Comparison of ENCODE assay signal across 17 mouse cellular contexts in the genomic region with DNA sequence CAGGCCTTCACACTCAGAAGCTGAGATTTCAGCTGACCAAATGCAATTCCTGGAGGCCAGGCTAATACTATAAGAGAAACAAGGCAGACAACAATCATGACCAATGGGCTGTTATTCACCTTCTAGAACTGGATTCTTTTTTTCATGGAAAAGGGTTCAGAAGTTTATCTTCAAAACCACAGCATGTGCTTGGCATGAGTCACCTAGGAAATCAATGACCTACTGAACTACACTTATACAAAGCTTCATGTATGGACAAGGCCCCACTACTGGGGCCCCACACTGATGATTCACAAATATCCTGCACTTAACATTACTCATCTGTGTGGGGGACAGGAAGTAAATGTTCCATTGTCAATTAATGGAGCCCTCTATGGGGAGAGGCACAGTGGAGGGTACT.
"Had no signal": no experiment of that assay in that cellular context is flagged by ENCODE, and none has a peak within 500 bp of the region (broad histone marks: within the 10 kb centered on the region; RNA-seq: fewer than 3 reads in every experiment).

No protein-coding gene starts in this region.

- H3K36me3 ChIP-seq: liver, embryonic 15.5 days; lung, embryonic 15.5 days; midbrain, embryonic 13.5 days; midbrain, embryonic 15.5 days; neural tube, embryonic 12.5 days had no signal

- DNase-seq: liver, postnatal 0 days; lung, adult 2 months; lung, postnatal 14 days; lung, postnatal 36 days; right cerebral cortex, adult 18-20 months; right cerebral cortex, postnatal 25 days; right cerebral cortex, postnatal 4 days; spleen, adult 18-20 months; thymus, adult 2 months; thymus, postnatal 14 days; thymus, postnatal 36 days had no signal

- H3K4me3 ChIP-seq: liver, embryonic 15.5 days; lung, embryonic 15.5 days; megakaryocyte, embryonic 14.5 days; midbrain, embryonic 13.5 days; midbrain, embryonic 15.5 days; neural tube, embryonic 12.5 days had no signal

- H3K27me3 ChIP-seq: liver, embryonic 15.5 days; lung, embryonic 15.5 days; megakaryocyte, embryonic 14.5 days; midbrain, embryonic 13.5 days; midbrain, embryonic 15.5 days; neural tube, embryonic 12.5 days had no signal
